Mouse (Mus musculus): ENCODE results near the gene Stim1.
"Not testable (repeated sequence)": the region's sequence is repeated elsewhere in the genome, so short reads cannot be mapped to it uniquely, and the experiment has no call there.

The Stim1 gene

DNA sequence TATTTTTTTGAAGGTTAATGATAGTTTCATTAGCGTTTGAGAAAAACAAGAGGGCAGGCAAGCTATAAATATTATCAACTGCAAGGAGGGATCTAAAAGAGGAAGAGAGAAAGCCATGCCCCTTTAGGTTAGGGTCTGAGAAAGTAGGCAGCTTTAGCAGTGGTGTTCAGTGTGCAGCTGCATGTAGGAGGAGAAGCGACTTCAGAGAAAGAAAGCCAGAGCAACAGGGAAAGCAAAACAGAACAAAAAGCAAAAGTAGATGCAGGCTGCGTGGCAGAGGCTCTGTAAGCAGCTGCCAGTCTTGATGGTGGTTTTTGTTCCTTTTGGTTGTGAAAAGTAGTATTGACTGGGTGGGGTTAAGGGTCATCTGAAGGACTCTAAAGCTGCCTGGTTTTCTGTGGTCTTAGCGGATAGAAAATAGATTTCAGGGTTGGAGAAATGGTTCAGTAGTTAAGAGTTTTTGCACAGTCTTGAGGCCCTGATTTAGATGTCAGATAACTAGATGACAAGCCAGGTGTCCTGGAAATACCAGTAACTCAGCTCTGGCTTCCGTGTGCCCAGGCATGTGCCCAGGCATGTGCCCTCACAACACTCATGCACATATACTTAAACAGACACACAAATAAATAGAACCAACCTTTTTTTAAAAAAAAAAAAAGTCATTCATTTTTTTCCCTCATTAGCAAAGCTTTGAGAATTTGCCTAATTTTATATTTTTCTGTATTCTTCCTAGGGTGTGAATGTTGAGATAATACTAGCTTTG lies 191.2 kb downstream of the Stim1 start:
- no peak for DNase-seq

DNA sequence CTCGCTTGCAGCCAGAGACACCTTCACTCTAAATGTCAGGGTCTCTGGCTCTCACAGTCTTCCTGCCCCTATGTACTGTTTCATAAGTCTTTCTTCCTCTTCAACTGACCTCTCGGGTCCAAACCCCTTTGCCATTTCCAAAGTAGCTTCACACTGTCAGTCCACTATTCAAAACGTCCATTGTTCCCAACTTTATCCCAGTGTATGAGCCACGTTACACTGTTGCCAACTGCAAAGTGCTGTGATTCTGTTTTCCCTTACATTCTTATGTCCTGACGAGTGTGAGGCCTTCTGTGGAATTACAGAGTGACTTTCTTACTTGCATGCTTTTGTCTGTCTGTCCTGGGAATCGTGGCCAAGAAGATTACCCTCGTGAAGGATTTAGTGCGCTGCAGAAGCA lies 200.0 kb downstream of the Stim1 start:
- DNase-seq = no peak

DNA sequence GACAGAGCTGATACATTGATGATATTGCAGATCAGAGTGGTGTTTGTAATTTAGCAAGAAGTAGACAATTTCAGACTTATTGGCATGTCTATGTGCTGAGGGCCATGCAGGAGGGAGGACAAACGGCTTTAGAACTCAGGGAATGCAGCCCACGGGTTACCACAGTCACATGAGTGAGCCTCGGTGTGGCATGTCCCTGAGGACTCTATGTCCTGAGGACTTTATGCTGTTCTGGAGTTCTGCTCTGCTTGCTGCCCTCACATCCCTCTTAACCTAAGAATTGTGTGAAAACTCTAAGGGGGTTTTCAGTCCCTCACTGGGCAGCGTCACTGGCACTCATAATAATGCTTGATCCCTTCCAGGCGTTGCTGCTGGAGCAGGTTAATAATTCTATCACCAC lies 205.1 kb downstream of the Stim1 start:
- DNase-seq = no peak

DNA sequence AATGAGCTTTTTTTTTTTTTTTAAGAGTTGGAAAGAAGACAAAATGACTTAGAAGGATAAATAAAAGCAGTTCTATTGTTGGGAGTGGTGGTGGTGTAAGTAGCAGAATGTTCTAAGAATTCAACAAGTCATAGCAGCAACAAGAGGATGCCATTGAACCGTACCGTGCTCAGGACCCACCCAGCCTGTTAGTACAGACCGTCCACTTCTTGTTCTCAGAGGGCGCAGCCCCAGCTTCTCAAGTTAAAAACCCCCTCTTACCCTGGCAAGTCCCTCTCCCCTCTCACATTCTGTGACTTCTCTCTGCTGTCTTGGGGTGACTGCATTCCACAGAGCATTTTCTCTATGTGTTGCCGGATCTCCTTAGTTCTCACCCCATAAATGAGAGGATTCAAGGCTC lies 209.0 kb downstream of the Stim1 start:
- no peak for DNase-seq

DNA sequence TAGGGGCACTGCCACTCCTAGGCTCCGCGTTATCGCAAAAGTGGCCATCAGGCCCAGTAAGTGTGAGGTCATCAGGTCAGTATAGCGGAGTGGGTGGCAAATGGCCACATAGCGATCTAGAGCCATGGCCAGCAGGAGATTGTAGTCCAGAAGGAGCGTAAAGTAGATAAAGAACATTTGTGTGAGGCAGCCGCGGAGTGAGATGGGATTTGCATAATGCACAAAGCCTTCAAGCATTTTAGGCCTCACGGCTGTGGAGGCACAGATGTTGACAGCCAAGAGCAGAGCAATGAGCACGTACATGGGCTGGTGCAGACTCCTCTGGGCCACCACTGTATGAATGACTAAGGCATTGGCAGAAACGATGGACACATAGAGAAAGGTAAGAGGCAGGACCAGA lies 209.8 kb downstream of the Stim1 start:
- no peak for DNase-seq

DNA sequence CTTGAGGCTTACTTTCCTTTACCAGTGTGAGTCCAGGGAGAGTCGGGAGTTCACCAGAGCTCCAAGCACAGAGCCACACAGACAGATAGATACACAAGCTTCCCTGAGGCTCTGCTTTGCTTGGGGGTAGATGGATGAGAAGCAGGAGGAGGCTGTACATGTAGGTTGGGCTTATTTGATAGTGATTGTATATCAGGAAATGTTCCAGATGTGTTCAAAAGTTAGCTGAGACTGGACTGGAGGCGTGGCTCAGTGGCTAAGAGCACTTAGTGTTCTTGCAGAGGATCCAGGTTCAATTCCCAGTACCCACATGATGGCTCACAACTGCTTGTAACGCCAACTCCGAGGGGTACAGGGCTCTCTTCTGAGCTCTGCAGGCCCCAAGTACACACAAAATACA lies 210.8 kb downstream of the Stim1 start:
- DNase-seq = no peak

DNA sequence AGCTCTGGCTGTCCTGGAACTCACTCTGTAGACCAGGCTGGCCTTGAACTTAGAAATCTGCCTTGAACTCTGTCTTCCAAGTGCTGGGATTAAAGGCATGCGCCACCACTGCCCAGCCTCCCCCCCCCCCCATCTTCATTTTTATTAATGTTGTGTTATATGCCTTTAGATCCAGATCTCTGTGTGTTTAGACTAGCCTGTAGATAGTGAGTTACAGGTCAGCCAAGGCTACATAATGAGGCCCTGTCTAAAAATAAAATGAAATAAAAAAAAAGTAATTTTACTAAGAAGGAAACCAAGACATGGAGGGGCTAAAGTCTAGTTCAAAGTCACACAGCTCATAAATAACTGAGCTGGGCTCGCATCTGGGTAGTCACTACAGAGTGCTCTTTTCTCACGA lies 211.3 kb downstream of the Stim1 start:
- DNase-seq = no peak

DNA sequence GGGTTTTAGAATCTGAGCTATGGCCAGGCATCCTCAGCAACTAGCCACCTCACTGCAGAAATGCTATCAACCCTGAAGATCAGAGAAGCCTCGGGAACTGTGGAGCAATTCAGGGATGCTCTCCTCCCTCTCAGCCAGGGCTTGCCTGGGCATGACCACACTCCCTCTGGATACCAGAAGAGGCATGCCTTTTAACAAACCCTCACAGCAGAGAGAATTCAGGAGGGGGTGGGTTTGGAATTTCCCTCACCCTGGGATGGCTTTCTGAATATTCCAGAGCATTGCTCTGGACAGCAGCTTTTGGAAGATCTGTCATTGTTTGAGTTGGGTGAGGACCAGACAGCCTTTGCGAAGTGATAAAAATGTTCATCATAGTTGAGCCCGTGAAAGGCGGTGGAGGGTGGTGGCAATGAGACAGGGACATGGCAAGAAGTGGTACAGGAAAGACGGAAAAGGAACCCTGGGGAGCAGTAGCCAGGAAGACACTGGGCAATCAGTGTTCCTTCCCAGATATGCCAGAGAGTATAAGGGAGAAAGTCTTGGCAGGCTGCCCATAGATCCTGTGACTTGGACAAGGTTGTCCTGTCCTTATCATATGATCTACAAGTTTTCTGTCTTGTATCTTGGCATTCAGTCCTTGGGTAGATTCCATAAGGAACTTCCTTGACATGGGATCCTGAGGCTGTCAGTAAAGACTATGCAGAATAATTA lies 211.9 kb downstream of the Stim1 start:
- DNase-seq = no peak

DNA sequence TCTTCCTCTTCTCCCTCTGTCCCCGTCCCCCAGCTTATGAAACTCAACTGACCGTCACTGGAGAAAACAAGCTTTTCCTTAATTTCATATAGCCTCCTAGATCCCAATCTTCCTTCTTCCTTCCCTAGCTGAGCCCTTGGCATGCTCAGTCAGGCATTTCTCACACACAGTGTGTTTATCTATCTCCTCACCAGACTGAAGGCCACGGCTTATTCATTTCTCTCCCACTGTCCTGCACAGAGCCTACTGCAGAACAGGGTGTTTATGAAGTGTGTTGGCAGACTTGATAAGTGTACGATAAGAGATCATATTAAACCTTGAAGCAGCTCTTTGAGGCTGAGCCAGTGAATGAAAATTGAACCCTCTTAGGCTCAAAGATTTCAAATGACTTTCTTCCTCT lies 213.2 kb downstream of the Stim1 start:
- DNase-seq = no peak

DNA sequence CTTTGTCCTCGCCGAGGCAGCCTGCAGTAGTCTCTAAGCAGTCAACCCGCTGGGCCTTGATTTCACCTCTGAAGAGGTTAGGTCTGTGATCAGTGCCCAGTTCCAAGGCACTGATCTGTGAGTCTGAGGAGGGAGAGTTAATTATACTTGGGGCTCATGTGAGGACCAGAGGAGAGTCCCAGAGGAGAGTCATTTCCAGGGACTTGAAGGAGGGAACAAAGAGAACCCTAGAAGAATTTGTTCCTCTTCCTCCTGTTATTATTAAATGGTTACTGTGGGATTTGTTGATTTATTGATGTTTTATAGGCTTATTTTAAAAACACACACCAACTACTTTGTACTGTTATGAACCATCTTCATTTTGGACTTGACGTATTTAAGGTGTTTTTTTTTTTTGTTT lies 214.0 kb downstream of the Stim1 start, which contains the start of gene Olfr543:
Gene Olfr543 (minus strand): TSS at position 101 of the 400 bp plus-strand sequence.
- DNase-seq = no peak

DNA sequence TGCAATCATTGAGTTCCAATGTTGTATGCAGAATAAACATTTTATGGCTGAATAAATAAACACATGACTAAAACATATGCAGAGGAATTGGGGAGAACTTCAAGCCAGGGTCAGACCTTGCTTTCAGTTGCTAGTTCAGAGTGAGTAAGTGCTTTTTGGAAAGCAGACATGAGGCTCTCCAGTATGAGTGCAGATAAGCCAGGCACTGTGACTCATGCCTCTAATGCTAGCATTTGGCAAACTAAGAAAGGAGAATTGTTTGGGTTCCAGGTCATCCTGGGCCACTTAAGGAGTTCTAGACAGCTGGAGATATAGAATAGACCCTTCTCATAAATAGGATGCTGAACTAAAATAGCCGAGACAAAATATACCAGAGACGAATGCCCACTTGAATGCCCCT lies 216.1 kb downstream of the Stim1 start:
- no peak for DNase-seq

DNA sequence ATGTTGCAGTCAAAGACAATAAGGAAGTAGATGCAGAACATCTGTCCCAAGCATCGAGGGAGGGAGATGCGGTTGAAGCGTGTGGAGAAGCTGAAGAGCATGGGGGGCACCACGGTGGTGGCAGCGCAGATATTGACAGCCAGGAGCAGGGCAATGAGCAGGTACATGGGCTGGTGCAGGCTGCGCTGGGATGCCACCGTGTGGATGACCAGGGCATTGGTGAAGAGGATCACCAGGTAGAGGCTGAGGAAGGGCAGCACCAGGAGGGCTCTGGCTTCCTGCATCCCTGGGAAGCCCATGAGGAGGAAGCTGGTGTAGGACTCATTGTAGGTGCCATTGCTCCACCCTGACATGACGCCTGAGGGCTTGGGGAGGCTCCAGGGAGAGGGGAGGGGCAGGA lies 217.2 kb downstream of the Stim1 start:
- not testable (repeated sequence) for DNase-seq

DNA sequence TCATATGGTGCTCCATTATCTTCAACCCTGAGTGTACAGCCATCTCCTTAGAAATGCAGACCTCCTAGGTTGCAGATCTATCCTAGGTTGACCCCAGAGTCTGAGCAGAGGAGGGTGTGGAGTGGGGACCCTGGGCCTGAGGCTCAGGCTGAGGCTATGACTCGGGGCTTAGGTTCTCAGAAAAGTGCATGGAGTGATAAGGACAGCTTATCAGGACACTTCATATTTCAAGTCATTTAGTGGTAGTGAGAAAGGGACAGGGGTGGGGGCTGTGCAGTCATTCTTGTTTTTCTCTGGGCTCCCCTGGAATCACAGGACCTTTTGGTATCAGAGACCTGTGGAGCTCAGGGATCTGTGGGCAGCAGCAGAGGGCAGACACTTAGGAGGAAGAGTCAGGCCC lies 218.5 kb downstream of the Stim1 start:
- DNase-seq = no peak

All from right cerebral cortex, adult 18-20 months (tissue).